Mouse (Mus musculus) mesoderm, embryonic 11.5 days (tissue): Measurements from ENCODE around the gene Abcd3.

ENCODE experiments used
- DNase-seq: peaks from one replicate; pipeline ENCODE4 v3.0.0-alpha.2; 2012; ENCODE audit warnings: low read depth, low spot score

Gene Abcd3

DNA sequence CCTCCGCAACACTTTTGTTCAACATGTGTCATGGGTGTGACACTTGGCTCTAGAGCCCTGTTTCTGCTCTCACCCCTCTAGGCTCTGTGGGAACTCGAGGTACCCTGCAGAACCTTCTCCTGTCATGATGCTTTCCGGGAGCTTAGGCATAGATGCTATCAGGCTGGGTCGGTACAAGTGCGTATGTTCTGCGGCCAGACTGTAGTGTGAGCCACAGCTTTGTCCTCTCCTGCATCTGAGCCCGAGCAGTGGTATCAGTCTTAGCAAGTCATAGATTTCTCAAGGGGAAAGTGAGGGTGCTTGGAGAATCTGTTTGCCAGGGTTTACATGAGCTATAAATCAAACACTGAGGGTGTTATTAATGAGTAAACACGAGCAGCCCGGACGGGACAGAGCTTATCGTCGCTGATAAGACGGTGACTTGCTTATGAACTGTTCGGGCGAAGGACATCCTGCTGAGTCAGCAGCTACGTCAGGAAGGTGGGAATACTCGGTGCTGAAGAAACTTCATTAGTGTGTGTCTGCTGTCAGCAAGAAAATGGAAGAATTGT is 101.9 kb downstream of the Abcd3 start:
- DNase-seq, result no peak

DNA sequence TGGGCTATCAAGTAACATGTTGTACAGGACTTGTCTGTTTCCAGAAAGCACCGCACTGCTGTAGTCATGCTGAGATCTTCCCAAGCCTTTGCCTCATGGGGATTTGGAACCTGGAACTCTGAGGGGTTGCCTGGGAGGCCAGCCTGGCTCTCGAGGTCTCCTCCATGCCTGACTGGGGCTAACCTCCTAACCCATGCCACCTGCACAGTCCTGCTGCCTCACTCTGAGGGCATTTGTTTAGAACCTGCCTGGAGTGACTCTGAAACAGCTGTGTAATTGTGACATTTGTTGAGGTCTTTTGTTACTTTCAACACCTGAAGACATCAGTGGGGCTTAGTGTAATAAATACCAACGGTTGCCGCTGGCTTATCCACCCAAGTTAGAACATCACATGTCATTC is 102.9 kb downstream of the Abcd3 start:
- DNase-seq, result no peak

GRCm38 (mm10) chr3:121710894-121711531 is 104.1 kb downstream of the Abcd3 start:
- no peak for DNase-seq
